Comparison of ENCODE assay signal across 12 mouse cellular contexts in genomic region chr1:155211017-155211416, GRCm38 (mm10). TPM values are rescaled to one million over a fixed set of nuclear protein-coding genes. Genes with fewer than 3 reads are reported as not detected.
A peak's percentile ranks its signal among the peaks of the same experiment; 100 is the strongest.
DNase-seq lines count a peak whose midpoint lies in the region; ATAC-seq and TF ChIP-seq lines count a peak whose summit lies in the region.
"Had no signal": no experiment of that assay in that cellular context is flagged by ENCODE, and none has a peak within 500 bp of the region (broad histone marks: within the 10 kb centered on the region; RNA-seq: fewer than 3 reads in every experiment).

No protein-coding gene starts in this region.

- peaks cover 46% of the 10 kb centered on the region for H3K4me1 ChIP-seq in heart, embryonic 11.5 days (ENCODE audit: control insufficient read depth, insufficient read depth, low read length)
- H3K4me1 ChIP-seq in lung, embryonic 14.5 days (ENCODE audit: insufficient read depth) = peaks cover 33% of the 10 kb centered on the region
- peaks cover 30% of the 10 kb centered on the region for H3K4me1 ChIP-seq in embryonic facial prominence, embryonic 14.5 days (ENCODE audit: control insufficient read depth, insufficient read depth, low read length)
- peaks cover 29% of the 10 kb centered on the region for H3K4me1 ChIP-seq in neural tube, embryonic 14.5 days (ENCODE audit: control insufficient read depth, insufficient read depth, low read length)

- H3K9me3 ChIP-seq in heart, embryonic 11.5 days (replicated peaks; ENCODE audit: control insufficient read depth, low read length) = no peaks in the 10 kb centered on the region
- H3K9me3 ChIP-seq in lung, embryonic 14.5 days (ENCODE audit: low read depth, low read length) = no peaks in the 10 kb centered on the region
- H3K9me3 ChIP-seq in embryonic facial prominence, embryonic 14.5 days (ENCODE audit: control insufficient read depth, low read length) = no peaks in the 10 kb centered on the region
- no peaks in the 10 kb centered on the region for H3K9me3 ChIP-seq in neural tube, embryonic 14.5 days (ENCODE audit: control insufficient read depth, low read length)
- H3K9me3 ChIP-seq: embryonic facial prominence, embryonic 15.5 days had no signal

- WGBS in heart, embryonic 11.5 days (ENCODE audit: insufficient replicate concordance) = 18% methylated on average over 7 of the region's 7 CpGs
- WGBS in lung, embryonic 14.5 days = 31% methylated on average over 7 of the region's 7 CpGs
- WGBS in embryonic facial prominence, embryonic 14.5 days = 14% methylated on average over 7 of the region's 7 CpGs
- 60% methylated on average over 7 of the region's 7 CpGs for WGBS in neural tube, embryonic 14.5 days

- no peaks in the 10 kb centered on the region for H3K36me3 ChIP-seq in heart, embryonic 11.5 days (ENCODE audit: control insufficient read depth, insufficient read depth, low read length)
- H3K36me3 ChIP-seq in lung, embryonic 14.5 days (ENCODE audit: insufficient read depth) = peaks cover 15% of the 10 kb centered on the region
- peaks cover 5% of the 10 kb centered on the region; the same call in 1 of the 2 replicates for H3K36me3 ChIP-seq in embryonic facial prominence, embryonic 14.5 days (ENCODE audit: control insufficient read depth, insufficient read depth, low read length)
- no peaks in the 10 kb centered on the region for H3K36me3 ChIP-seq in neural tube, embryonic 14.5 days (ENCODE audit: control insufficient read depth, insufficient read depth, low read length)
- H3K36me3 ChIP-seq: embryonic facial prominence, embryonic 15.5 days had no signal

- no peak overlapping the region for H3K4me3 ChIP-seq in heart, embryonic 11.5 days (ENCODE audit: low read depth, low read length)
- no peak overlapping the region for H3K4me3 ChIP-seq in lung, embryonic 14.5 days (ENCODE audit: low read depth, low read length)
- H3K4me3 ChIP-seq in embryonic facial prominence, embryonic 14.5 days (ENCODE audit: low read depth, low read length) = no peak overlapping the region
- H3K4me3 ChIP-seq in neural tube, embryonic 14.5 days (ENCODE audit: low read depth, low read length) = no peak overlapping the region
- H3K4me3 ChIP-seq: embryonic facial prominence, embryonic 15.5 days had no signal

- ATAC-seq in heart, embryonic 11.5 days (replicated peaks; ENCODE audit: insufficient number of reproducible peaks, low FRiP score, low TSS enrichment) = no peak
- no peak for ATAC-seq in lung, embryonic 14.5 days (ENCODE audit: insufficient read depth)
- ATAC-seq in embryonic facial prominence, embryonic 14.5 days (ENCODE audit: low read depth) = no peak
- ATAC-seq in neural tube, embryonic 14.5 days (ENCODE audit: low read depth) = no peak
- ATAC-seq: Patski had no signal

- no peak for TF ChIP-seq CTCF in lung, embryonic 14.5 days (IDR thresholded peaks at IDR 0.05; ENCODE audit: low read depth)

- no peak overlapping the region for H3K27ac ChIP-seq in heart, embryonic 11.5 days (ENCODE audit: low read depth, low read length)
- peak overlapping the region; percentile 10; the same call in 1 of the 2 replicates for H3K27ac ChIP-seq in lung, embryonic 14.5 days (ENCODE audit: low read depth)
- no peak overlapping the region for H3K27ac ChIP-seq in embryonic facial prominence, embryonic 14.5 days (replicated peaks; ENCODE audit: low read depth, low read length)
- peak overlapping the region; percentile 30; the same call in 1 of the 2 replicates for H3K27ac ChIP-seq in neural tube, embryonic 14.5 days (ENCODE audit: low read depth, low read length)
- H3K27ac ChIP-seq: embryonic facial prominence, embryonic 15.5 days had no signal

- no peak overlapping the region for H3K4me2 ChIP-seq in heart, embryonic 11.5 days
- H3K4me2 ChIP-seq in lung, embryonic 14.5 days = no peak overlapping the region
- no peak overlapping the region for H3K4me2 ChIP-seq in embryonic facial prominence, embryonic 14.5 days (ENCODE audit: low read depth, low read length)
- no peak overlapping the region for H3K4me2 ChIP-seq in neural tube, embryonic 14.5 days (ENCODE audit: low read depth, low read length)
- H3K4me2 ChIP-seq: embryonic facial prominence, embryonic 15.5 days had no signal

- no peaks in the 10 kb centered on the region for H3K27me3 ChIP-seq in heart, embryonic 11.5 days (ENCODE audit: control insufficient read depth, insufficient read depth, low read length)
- no peaks in the 10 kb centered on the region for H3K27me3 ChIP-seq in lung, embryonic 14.5 days (ENCODE audit: insufficient read depth, low read length)
- H3K27me3 ChIP-seq in embryonic facial prominence, embryonic 14.5 days (replicated peaks; ENCODE audit: control insufficient read depth, insufficient read depth, low read length) = no peaks in the 10 kb centered on the region
- H3K27me3 ChIP-seq in neural tube, embryonic 14.5 days (ENCODE audit: control insufficient read depth, insufficient read depth, low read length) = no peaks in the 10 kb centered on the region
- H3K27me3 ChIP-seq: embryonic facial prominence, embryonic 15.5 days; Patski had no signal

- DNase-seq in heart, adult 18-20 months = no peak
- DNase-seq in lung, embryonic 14.5 days = no peak
- DNase-seq in lung, postnatal 36 days = no peak
- DNase-seq in embryonic facial prominence, embryonic 14.5 days (ENCODE audit: low spot score) = no peak
- DNase-seq in spleen, postnatal 10 days (ENCODE audit: low spot score in 2 of 2) = no peak
- DNase-seq: adrenal gland, postnatal 10 days; lung, adult 2 months; thymus, adult 2 months had no signal

- peak overlapping the region; percentile 7; the same call in 1 of the 2 replicates for H3K9ac ChIP-seq in heart, embryonic 11.5 days (ENCODE audit: low read depth, low read length)
- no peak overlapping the region for H3K9ac ChIP-seq in lung, embryonic 14.5 days
- H3K9ac ChIP-seq in embryonic facial prominence, embryonic 14.5 days (ENCODE audit: low read depth, low read length) = peak overlapping the region; percentile 36; the same call in 1 of the 2 replicates
- H3K9ac ChIP-seq in neural tube, embryonic 14.5 days (replicated peaks; ENCODE audit: low read depth, low read length) = no peak overlapping the region
- H3K9ac ChIP-seq: embryonic facial prominence, embryonic 15.5 days had no signal

RNA-seq across cellular contexts. Expression of gene BC034090, which starts 33.2 kb away (rescaled TPM):
- polyA plus RNA-seq in heart, embryonic 11.5 days (2014; fragmentation: Nextera tagmentation; extraction: Ambion mirVana) = 3.9 and 5.4 TPM in 2 replicates
- total RNA-seq in heart, adult 18-20 months (2021) = 10 to 100 TPM; 28.5 to 31.8 TPM
- 3.4 and 3.9 TPM in 2 replicates for polyA plus RNA-seq in lung, embryonic 14.5 days (2014; fragmentation: Nextera tagmentation; extraction: Ambion mirVana)
- 4.6 and 4.8 TPM in 2 replicates for polyA plus RNA-seq in embryonic facial prominence, embryonic 14.5 days (2014; fragmentation: Nextera tagmentation; extraction: Ambion mirVana)
- polyA plus RNA-seq in neural tube, embryonic 14.5 days (2014; fragmentation: Nextera tagmentation; extraction: Ambion mirVana) = 3.8 and 4.1 TPM in 2 replicates

RNA-seq across cellular contexts. Expression of gene Stx6, which starts 52.5 kb away (rescaled TPM):
- polyA plus RNA-seq in heart, embryonic 11.5 days (2014; fragmentation: Nextera tagmentation; extraction: Ambion mirVana) = 62.1 and 62.8 TPM in 2 replicates
- 10 to 100 TPM; 17.5 to 20.2 TPM for total RNA-seq in heart, adult 18-20 months (2021)
- polyA plus RNA-seq in lung, embryonic 14.5 days (2014; fragmentation: Nextera tagmentation; extraction: Ambion mirVana) = 97.6 and 99.7 TPM in 2 replicates
- polyA plus RNA-seq in embryonic facial prominence, embryonic 14.5 days (2014; fragmentation: Nextera tagmentation; extraction: Ambion mirVana) = 69.7 and 74.6 TPM in 2 replicates
- 116 and 121 TPM in 2 replicates for polyA plus RNA-seq in neural tube, embryonic 14.5 days (2014; fragmentation: Nextera tagmentation; extraction: Ambion mirVana)

Comparison
In these comparisons a context has a peak if more than half of its experiments do, and no peak if none do; other contexts are left out.
1. H3K27ac ChIP-seq: peak in lung, embryonic 14.5 days (single experiment) and neural tube, embryonic 14.5 days (single experiment); none in heart, embryonic 11.5 days (single experiment) and embryonic facial prominence, embryonic 14.5 days (single experiment).
2. H3K9ac ChIP-seq: peak in heart, embryonic 11.5 days (single experiment) and embryonic facial prominence, embryonic 14.5 days (single experiment); none in lung, embryonic 14.5 days (single experiment) and neural tube, embryonic 14.5 days (single experiment).